Mouse (Mus musculus) forebrain, embryonic 16.5 days (tissue): ENCODE data around the gene Samd14. TPM values are rescaled to one million over a fixed set of nuclear protein-coding genes. Genes with fewer than 3 reads are reported as not detected.
A peak's percentile ranks its signal among the peaks of the same experiment; 100 is the strongest.
"Not testable (repeated sequence)": the region's sequence is repeated elsewhere in the genome, so short reads cannot be mapped to it uniquely, and the experiment has no call there.

Experiments
- ATAC-seq: fragments of 200-750 bp; cut with Nextera tagmentation; 2 replicates; pipeline ENCODE4 v1.8.0; 2017; ENCODE audit warnings: mild to moderate bottlenecking, moderate library complexity
- H3K27ac ChIP-seq: fragments of 300-500 bp; sonication (generic); 2 replicates; pipeline ENCODE4 v1.5.1; 2014; ENCODE audit warnings: low read length, control low read depth
- H3K27me3 ChIP-seq: fragments of 300-500 bp; sonication (generic); replicated peaks from 2 replicates; pipeline ENCODE4 v1.6.1; 2014; ENCODE audit warnings: low read length; ENCODE audit not compliant: control insufficient read depth, insufficient read depth
- H3K36me3 ChIP-seq: fragments of 300-500 bp; sonication (generic); 2 replicates; pipeline ENCODE4 v1.6.1; 2014; ENCODE audit not compliant: control insufficient read depth, insufficient read depth
- H3K4me1 ChIP-seq: fragments of 300-500 bp; sonication (generic); replicated peaks from 2 replicates; pipeline ENCODE4 v1.6.1; 2014; ENCODE audit warnings: low read length; ENCODE audit not compliant: control insufficient read depth, insufficient read depth
- H3K4me2 ChIP-seq: fragments of 300-500 bp; sonication (generic); 2 replicates; pipeline ENCODE4 v1.6.1; 2014; ENCODE audit warnings: mild to moderate bottlenecking, low read length, control low read depth
- H3K4me3 ChIP-seq: fragments of 300-500 bp; sonication (generic); replicated peaks from 2 replicates; pipeline ENCODE4 v1.5.1; 2014; ENCODE audit warnings: mild to moderate bottlenecking, low read length, control low read depth
- H3K9ac ChIP-seq: fragments of 300-500 bp; sonication (generic); replicated peaks from 2 replicates; pipeline ENCODE4 v1.6.1; 2014; ENCODE audit warnings: low read depth, low read length, control low read depth
- H3K9me3 ChIP-seq: fragments of 300-500 bp; sonication (generic); 2 replicates; pipeline ENCODE4 v1.6.1; 2016; ENCODE audit warnings: low read length; ENCODE audit not compliant: control insufficient read depth
- WGBS: fragments of 180-500 bp; shearing (Covaris S2); extraction: QIAGEN DNeasy Blood & Tissue Kit; methylation state at CpG from one replicate; pipeline ENCODE4 v1.1.7; 2014; 5-methylcytosine and 5-hydroxymethylcytosine counted together
- polyA plus RNA-seq: library from polyadenylated mRNA; unstranded; fragments of >200 nt; fragmentation: Nextera tagmentation; extraction: Ambion mirVana; gene quantifications from 2 replicates; pipeline ENCODE4 v1.2.1, GENCODE M21; 2015

Gene Samd14
- polyA plus RNA-seq, 1 experiment from 2014 or later, result 134 TPM

DNA sequence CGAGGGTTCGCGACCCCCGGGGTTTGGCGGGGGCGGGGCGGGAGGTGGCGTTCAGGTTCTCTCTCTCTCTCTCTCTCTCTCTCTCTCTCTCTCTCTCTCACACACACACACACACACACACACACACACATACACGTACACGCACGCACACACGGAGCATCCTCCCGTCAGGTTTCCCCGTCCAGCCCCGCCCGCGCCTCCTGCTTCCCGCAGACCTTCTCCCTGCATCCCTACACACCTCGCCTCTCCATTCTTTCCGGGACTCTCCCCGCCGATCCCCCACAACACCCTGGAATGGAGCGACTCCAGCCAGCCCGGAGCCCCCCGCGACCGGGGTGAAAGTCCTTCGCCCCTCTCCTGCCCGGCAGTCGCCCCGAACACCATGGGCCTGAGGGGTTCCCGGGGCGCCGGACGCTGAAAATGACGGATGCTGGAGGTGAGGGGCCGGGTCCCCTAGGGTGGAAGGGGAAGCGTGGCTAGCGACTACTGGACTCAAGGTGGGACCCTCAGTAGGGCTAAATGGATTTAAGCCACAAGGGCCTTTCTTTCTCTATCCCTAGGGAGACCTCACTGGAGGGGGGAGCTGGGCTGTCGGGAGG lies 561 bp downstream of the Samd14 start:
- H3K27me3 ChIP-seq, result no peaks in the 10 kb centered on the region
- H3K9me3 ChIP-seq, result no peaks in the 10 kb centered on the region
- H3K27ac ChIP-seq, result peak overlapping the region; percentile 91
- peak overlapping the region; percentile 99 for H3K9ac ChIP-seq
- under 1% methylated on average over 38 of the region's 40 CpGs for WGBS
- peak overlapping the region; percentile 97 for H3K4me3 ChIP-seq
- H3K36me3 ChIP-seq, result no peaks in the 10 kb centered on the region
- peaks cover 53% of the 10 kb centered on the region for H3K4me1 ChIP-seq
- ATAC-seq, result peak; percentile 49
- peak overlapping the region; percentile 61 for H3K4me2 ChIP-seq

DNA sequence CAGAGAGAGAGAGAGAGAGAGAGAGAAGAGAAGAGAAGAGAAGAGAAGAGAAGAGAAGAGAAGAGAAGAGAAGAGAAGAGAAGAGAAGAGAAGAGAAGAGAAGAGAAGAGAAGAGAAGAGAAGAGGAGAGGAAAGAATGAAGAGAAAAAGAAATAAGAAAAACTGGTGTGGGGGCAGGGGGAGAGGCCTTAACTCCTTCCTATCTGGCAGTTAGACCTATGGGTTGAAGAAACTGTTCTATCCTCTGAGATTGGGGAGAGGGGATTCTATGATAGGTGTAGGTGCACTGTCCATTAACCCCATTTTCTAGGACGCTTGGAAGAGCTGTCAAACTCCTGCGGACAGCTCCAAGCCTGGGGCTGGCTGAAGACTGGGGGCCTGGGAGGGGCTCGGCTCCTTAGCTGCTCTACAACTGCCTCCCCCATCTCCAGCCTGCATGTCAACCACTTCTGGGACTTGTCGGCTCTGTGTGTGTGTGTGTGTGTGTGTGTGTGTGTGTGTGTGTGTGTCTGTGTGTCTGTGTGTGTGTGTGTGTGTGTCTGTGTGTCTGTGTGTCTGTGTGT lies 1.2 kb downstream of the Samd14 start:
- Histone ChIP-seq H3K4me2 (peak overlapping the region; percentile 81), H3K9ac (peak overlapping the region; percentile 99), H3K4me3 (peak overlapping the region; percentile 97), H3K4me1 (peaks cover 52% of the 10 kb centered on the region)
- not testable (repeated sequence) for H3K36me3 ChIP-seq, H3K27me3 ChIP-seq, H3K9me3 ChIP-seq, ATAC-seq, H3K27ac ChIP-seq
- 2% methylated on average over 3 of the region's 4 CpGs for WGBS

DNA sequence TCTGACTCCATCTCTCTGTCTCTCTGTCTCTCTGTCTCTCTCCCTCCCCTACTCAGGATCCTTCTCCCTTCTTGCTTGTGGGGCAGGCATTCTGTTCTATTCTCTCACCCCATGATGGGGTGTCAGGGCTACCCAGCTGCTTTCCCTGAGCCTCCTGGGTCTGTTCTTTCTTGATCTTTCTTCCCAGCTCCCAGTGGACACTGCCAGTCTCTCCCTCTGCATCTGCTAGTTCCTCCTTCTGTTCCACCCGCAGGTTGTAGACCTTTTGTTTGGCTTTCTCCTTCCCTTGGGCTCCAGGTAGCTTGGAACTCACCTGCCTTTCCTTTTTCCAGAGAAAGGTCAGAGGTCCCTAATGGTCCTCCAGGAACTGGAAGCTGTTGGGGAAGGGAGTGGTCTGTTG lies 1.7 kb downstream of the Samd14 start:
- H3K9me3 ChIP-seq, result no peaks in the 10 kb centered on the region
- peak overlapping the region; percentile 97 for H3K4me3 ChIP-seq
- ATAC-seq, result no peak
- peaks cover 48% of the 10 kb centered on the region for H3K4me1 ChIP-seq
- no peaks in the 10 kb centered on the region for H3K27me3 ChIP-seq
- H3K4me2 ChIP-seq, result peak overlapping the region; percentile 81
- WGBS, result 19% methylated on average over 1 of the region's 1 CpGs
- 0 out of 2 replicates have a peak, but pooled peaks cover 3% of the 10 kb centered on the region for H3K36me3 ChIP-seq
- H3K27ac ChIP-seq, result 0 out of 2 replicates have a peak overlapping the region, but pooled peaks have one; percentile 8
- peak overlapping the region; percentile 99 for H3K9ac ChIP-seq

DNA sequence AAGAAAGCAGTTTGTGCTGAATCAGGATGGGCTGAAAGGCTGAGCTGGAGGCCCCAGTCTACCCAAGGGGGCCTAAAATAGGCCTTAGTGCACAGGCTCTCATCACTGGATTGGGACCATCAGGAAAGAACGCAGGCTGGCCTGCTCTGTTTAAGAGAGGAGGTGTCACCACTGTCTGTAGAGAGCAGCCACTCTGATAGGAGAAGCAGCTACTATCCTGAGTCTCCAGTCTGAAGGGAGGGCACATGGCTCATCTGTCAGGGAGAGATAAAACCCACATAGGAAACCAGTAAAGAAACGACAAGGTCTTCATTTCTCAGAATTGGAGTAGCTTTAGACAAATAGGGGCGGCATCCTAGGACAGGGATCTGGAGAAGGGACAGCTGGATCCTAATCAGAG lies 2.4 kb downstream of the Samd14 start:
- Histone ChIP-seq H3K27me3 (no peaks in the 10 kb centered on the region), H3K9ac (peak overlapping the region; percentile 99; the same call in 1 of the 2 replicates), H3K4me2 (peak overlapping the region; percentile 81), H3K4me1 (peaks cover 44% of the 10 kb centered on the region), H3K27ac (no peak overlapping the region), H3K4me3 (peak overlapping the region; percentile 97), H3K9me3 (no peaks in the 10 kb centered on the region), H3K36me3 (0 out of 2 replicates have a peak, but pooled peaks cover 3% of the 10 kb centered on the region)
- ATAC-seq, result no peak
- WGBS, result 45% methylated on average over 3 of the region's 3 CpGs

GRCm38 (mm10) chr11:95012487-95012886 lies 2.8 kb downstream of the Samd14 start:
- Histone ChIP-seq H3K4me3 (peak overlapping the region; percentile 97), H3K27ac (no peak overlapping the region), H3K4me2 (peak overlapping the region; percentile 81), H3K36me3 (0 out of 2 replicates have a peak, but pooled peaks cover 3% of the 10 kb centered on the region), H3K9me3 (no peaks in the 10 kb centered on the region), H3K4me1 (peaks cover 45% of the 10 kb centered on the region), H3K9ac (peak overlapping the region; percentile 14; the same call in 1 of the 2 replicates), H3K27me3 (no peaks in the 10 kb centered on the region)
- WGBS, result 32% methylated on average over 3 of the region's 3 CpGs
- no peak for ATAC-seq

- WGBS, result 73% methylated on average over 3 of the region's 3 CpGs
- Histone ChIP-seq H3K4me1 (peaks cover 31% of the 10 kb centered on the region), H3K36me3 (peaks cover 15% of the 10 kb centered on the region; the same call in 1 of the 2 replicates), H3K27ac (no peak overlapping the region), H3K4me3 (no peak overlapping the region), H3K27me3 (no peaks in the 10 kb centered on the region), H3K9me3 (no peaks in the 10 kb centered on the region), H3K4me2 (no peak overlapping the region), H3K9ac (no peak overlapping the region)
- no peak for ATAC-seq
These were observed 5.8 kb downstream of the Samd14 start for GRCm38 (mm10) chr11:95015484-95015883.

- H3K4me2 ChIP-seq, result no peak overlapping the region
- no peak for ATAC-seq
- H3K9me3 ChIP-seq, result no peaks in the 10 kb centered on the region
- H3K27me3 ChIP-seq, result no peaks in the 10 kb centered on the region
- no peak overlapping the region for H3K9ac ChIP-seq
- H3K4me1 ChIP-seq, result peaks cover 9% of the 10 kb centered on the region
- H3K36me3 ChIP-seq, result peaks cover 41% of the 10 kb centered on the region
- no peak overlapping the region for H3K4me3 ChIP-seq
- WGBS, result 83% methylated on average over 10 of the region's 10 CpGs
- H3K27ac ChIP-seq, result no peak overlapping the region
These were observed 12.7 kb downstream of the Samd14 start for GRCm38 (mm10) chr11:95022237-95022992.

GRCm38 (mm10) chr11:95023481-95023880 lies 13.8 kb downstream of the Samd14 start:
- no peaks in the 10 kb centered on the region for H3K27me3 ChIP-seq
- 97% methylated on average over 9 of the region's 9 CpGs for WGBS
- peaks cover 15% of the 10 kb centered on the region for H3K4me1 ChIP-seq
- H3K4me2 ChIP-seq, result no peak overlapping the region
- peaks cover 41% of the 10 kb centered on the region for H3K36me3 ChIP-seq
- H3K9me3 ChIP-seq, result no peaks in the 10 kb centered on the region
- no peak overlapping the region for H3K9ac ChIP-seq
- ATAC-seq, result no peak
- no peak overlapping the region for H3K4me3 ChIP-seq
- H3K27ac ChIP-seq, result no peak overlapping the region

- 41% methylated on average over 29 of the region's 29 CpGs for WGBS
- Histone ChIP-seq H3K4me2 (no peak overlapping the region), H3K27me3 (no peaks in the 10 kb centered on the region), H3K9ac (no peak overlapping the region), H3K27ac (peak overlapping the region; percentile 61), H3K9me3 (no peaks in the 10 kb centered on the region), H3K4me3 (no peak overlapping the region), H3K4me1 (peaks cover 16% of the 10 kb centered on the region), H3K36me3 (peaks cover 35% of the 10 kb centered on the region)
- peak; percentile 27; the same call in 1 of the 2 replicates for ATAC-seq
These were observed 14.9 kb downstream of the Samd14 start for GRCm38 (mm10) chr11:95024439-95025184.
